Mouse (Mus musculus) MEL (cell line): ENCODE results near the gene Tmie.

Experiments used
- CHD1 ChIP-seq: IDR thresholded peaks from 2 replicates; pipeline ENCODE4 v1.6.1; 2012; ENCODE audit warnings: low read depth, mild to moderate bottlenecking, inconsistent platforms, low read length, improper control_type of control experiment
- CHD2 ChIP-seq: IDR thresholded peaks from 2 replicates; pipeline ENCODE4 v1.6.1; 2011; ENCODE audit warnings: low read length, improper control_type of control experiment
- CTCF ChIP-seq, 3 experiments: IDR thresholded peaks in 2 of 3; conservative IDR thresholded peaks in 1 of 3; 2 replicates each; pipeline ENCODE4 v1.5.1; 2011 to 2012; ENCODE audit warnings: low read length in 3 of 3, low read depth in 2 of 3, mild to moderate bottlenecking in 2 of 3, improper control_type of control experiment in 1 of 3, inconsistent platforms in 1 of 3, mixed read lengths in 1 of 3, moderate library complexity in 1 of 3; ENCODE audit not compliant: control insufficient read depth in 1 of 3, insufficient read depth in 1 of 3, poor library complexity in 1 of 3, severe bottlenecking in 1 of 3
- E2F4 ChIP-seq: IDR thresholded peaks from 2 replicates; pipeline ENCODE4 v1.6.1; 2011; ENCODE audit warnings: low read depth, low read length, improper control_type of control experiment, borderline replicate concordance
- EP300 ChIP-seq, 2 experiments: IDR thresholded peaks; 2 replicates each; pipeline ENCODE4 v1.6.1; 2011; ENCODE audit warnings: improper control_type of control experiment in 2 of 2, low read length in 2 of 2, low read depth in 1 of 2, mild to moderate bottlenecking in 1 of 2
- POLR2AphosphoS5 ChIP-seq: IDR thresholded peaks from 2 replicates; pipeline ENCODE4 v1.6.1; 2012; ENCODE audit warnings: low read depth, borderline replicate concordance, mild to moderate bottlenecking, inconsistent platforms, low read length, moderate library complexity, mixed read lengths
- RCOR1 ChIP-seq: IDR thresholded peaks from 2 replicates; pipeline ENCODE4 v1.6.1; 2012; ENCODE audit warnings: low read depth, mild to moderate bottlenecking, inconsistent platforms, low read length, improper control_type of control experiment
- SIN3A ChIP-seq: IDR thresholded peaks from 2 replicates; pipeline ENCODE4 v1.6.1; 2012; ENCODE audit warnings: low read length, improper control_type of control experiment, inconsistent platforms
- UBTF ChIP-seq: IDR thresholded peaks from 2 replicates; pipeline ENCODE4 v1.6.1; 2012; ENCODE audit warnings: low read depth, mild to moderate bottlenecking, inconsistent platforms, low read length, improper control_type of control experiment, moderate library complexity, borderline replicate concordance; ENCODE audit not compliant: insufficient read depth
- USF2 ChIP-seq, 2 experiments: IDR thresholded peaks; 2 replicates each; pipeline ENCODE4 v1.6.1; 2011 to 2012; ENCODE audit warnings: improper control_type of control experiment in 2 of 2, low read length in 2 of 2, borderline replicate concordance in 1 of 2, inconsistent platforms in 1 of 2, low read depth in 1 of 2, mild to moderate bottlenecking in 1 of 2; ENCODE audit not compliant: insufficient read depth in 1 of 2
- ZC3H11A ChIP-seq: IDR thresholded peaks from 2 replicates; pipeline ENCODE4 v1.6.1; 2012; ENCODE audit warnings: low read depth, mild to moderate bottlenecking, inconsistent platforms, low read length, improper control_type of control experiment

GRCm38 (mm10) chr9:110881953-110882352 lies 2.0 kb upstream of the Tmie start:
- TF ChIP-seq RCOR1 = no peak
- no peak for TF ChIP-seq USF2 (IDR thresholded peaks at IDR 0.05; ENCODE audit: borderline replicate concordance in 1 of 2, insufficient read depth in 1 of 2, low read depth in 1 of 2, low read length in 2 of 2)
- no peak for TF ChIP-seq CTCF (IDR thresholded peaks at IDR 0.05 in 2 of 3, conservative IDR thresholded peaks at IDR 0.05 in 1 of 3; ENCODE audit: control insufficient read depth in 1 of 3, insufficient read depth in 1 of 3, low read depth in 2 of 3, low read length in 3 of 3, poor library complexity in 1 of 3, severe bottlenecking in 1 of 3)
- TF ChIP-seq POLR2AphosphoS5 = no peak
- TF ChIP-seq E2F4 = no peak
- no peak for TF ChIP-seq UBTF
- TF ChIP-seq ZC3H11A = no peak
- TF ChIP-seq CHD2 = no peak
- TF ChIP-seq CHD1 = no peak
- TF ChIP-seq SIN3A = no peak
- no peak for TF ChIP-seq EP300 (IDR thresholded peaks at IDR 0.05; ENCODE audit: low read depth in 1 of 2, low read length in 2 of 2)
